Mouse (Mus musculus) naive thymus-derived CD4-positive, alpha-beta T cell, adult 5 months (primary cell): ENCODE measurements around the gene Gdpd2. TPM values are rescaled to one million over a fixed set of nuclear protein-coding genes. Genes with fewer than 3 reads are reported as not detected.

ENCODE experiments used
- polyA plus RNA-seq: library from polyadenylated mRNA; unstranded; fragments of 100-300 nt; shearing (Covaris generic); gene quantifications from one replicate; pipeline ENCODE4 v1.2.1, GENCODE M21; 2017

Gene Gdpd2
- polyA plus RNA-seq: not detected

GRCm38 (mm10) chrX:100729665-100730188, at the start of gene Gdpd2:
Gene Gdpd2 (plus strand): TSS chrX:100729873.

DNA sequence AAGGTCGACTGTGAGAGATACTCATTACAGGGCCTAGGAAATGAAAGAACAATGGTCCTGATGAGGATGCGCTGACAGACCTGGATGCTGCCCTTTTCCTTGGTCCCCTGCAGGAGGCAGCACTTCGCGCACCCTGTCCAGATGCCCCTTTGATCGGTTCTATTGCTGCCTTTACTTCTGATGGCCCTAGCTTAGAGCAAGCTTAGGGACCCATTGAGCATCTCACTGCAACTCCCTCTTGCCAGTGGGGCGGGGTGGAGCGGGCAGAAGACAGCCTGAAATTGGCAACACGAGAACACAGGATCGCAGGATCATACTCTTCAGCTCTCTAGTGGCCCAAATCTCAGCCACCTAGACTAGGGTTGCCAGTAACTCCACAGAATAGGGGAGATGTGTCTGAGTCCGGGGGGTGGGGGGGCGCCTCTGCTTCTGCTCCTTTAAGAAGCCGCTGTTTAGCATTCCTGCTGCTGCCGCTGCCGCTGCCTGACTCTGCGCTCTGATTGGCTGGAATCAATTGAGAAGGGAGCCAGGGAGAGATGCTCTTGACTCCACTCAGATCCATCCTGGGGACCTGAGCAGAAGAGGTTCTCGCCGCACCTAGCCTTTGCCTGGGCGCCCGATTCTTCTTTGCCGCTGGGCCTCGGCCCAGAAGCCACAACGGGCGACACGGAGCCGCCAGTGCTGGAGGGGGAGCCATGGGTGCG, 37.7 kb downstream of the Gdpd2 start, which contains the start of gene Dlg3:
Gene Dlg3 (plus strand): TSS at position 542 of the 704 bp plus-strand sequence.

Other genes starting within 250 kb of the Gdpd2 start
- gene Igbp1, start 235.6 kb upstream of the Gdpd2 start, polyA plus RNA-seq: 27.4 TPM
- not detected for gene Dgat2l6, start 205.0 kb upstream of the Gdpd2 start, polyA plus RNA-seq
- gene Awat1, start 157.6 kb upstream of the Gdpd2 start, polyA plus RNA-seq: not detected
- gene P2ry4, start 135.0 kb upstream of the Gdpd2 start, polyA plus RNA-seq: not detected
- gene Arr3, start 124.4 kb upstream of the Gdpd2 start, polyA plus RNA-seq: not detected
- 0.32 TPM for gene Kif4, start 104.1 kb upstream of the Gdpd2 start, polyA plus RNA-seq
- 18.5 TPM for gene Pdzd11, start 103.3 kb upstream of the Gdpd2 start, polyA plus RNA-seq
- gene Dlg3, start 37.8 kb downstream of the Gdpd2 start, polyA plus RNA-seq: 6.6 TPM